Mouse (Mus musculus) ovary, postnatal 14 days (tissue): Measurements from ENCODE around the gene Pip5k1b.

Experiments used
- DNase-seq: peaks from one replicate; pipeline ENCODE4 v3.0.0; 2022; ENCODE audit warnings: low spot score

Pip5k1b gene

DNA sequence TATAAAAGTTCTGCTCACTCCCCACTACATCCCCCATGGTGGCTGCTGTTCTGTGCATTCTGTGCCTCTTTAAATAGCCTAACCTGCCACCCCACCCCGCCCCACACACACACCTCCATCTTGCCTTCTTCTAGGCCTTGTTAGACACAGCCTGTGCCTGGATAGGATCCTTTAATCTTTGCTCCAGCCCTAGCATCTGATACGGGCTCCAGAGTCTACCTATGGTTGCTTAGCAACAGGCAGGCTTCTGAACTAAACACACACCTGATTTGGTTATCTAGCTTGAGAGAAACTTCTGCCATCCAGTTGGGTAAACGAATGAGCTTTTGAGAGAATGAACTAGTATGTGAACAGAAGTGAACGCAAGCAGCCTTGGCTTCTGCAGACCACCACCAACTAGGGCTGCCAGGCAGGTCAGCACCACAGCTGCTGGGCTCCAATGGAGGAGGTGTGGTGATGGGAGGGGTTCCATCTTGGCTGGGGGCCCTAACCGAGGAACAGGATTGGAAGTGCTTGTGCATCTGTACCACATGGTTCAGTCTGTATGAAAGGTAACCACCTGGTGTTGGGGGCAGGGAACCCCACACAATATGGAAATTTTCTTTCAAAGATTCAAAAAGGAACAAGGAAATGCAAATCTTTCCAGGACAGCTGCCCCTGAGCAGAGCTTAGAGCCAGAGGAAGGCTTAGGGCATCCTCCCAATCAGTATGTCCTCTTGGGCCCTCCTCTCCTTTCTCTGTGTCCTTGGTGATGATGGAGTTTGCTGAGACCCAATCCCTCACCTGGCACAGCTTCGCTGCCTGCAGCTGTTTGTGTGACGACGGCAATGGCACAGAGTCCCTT, 139.7 kb downstream of the Pip5k1b start:
- no peak for DNase-seq

DNA sequence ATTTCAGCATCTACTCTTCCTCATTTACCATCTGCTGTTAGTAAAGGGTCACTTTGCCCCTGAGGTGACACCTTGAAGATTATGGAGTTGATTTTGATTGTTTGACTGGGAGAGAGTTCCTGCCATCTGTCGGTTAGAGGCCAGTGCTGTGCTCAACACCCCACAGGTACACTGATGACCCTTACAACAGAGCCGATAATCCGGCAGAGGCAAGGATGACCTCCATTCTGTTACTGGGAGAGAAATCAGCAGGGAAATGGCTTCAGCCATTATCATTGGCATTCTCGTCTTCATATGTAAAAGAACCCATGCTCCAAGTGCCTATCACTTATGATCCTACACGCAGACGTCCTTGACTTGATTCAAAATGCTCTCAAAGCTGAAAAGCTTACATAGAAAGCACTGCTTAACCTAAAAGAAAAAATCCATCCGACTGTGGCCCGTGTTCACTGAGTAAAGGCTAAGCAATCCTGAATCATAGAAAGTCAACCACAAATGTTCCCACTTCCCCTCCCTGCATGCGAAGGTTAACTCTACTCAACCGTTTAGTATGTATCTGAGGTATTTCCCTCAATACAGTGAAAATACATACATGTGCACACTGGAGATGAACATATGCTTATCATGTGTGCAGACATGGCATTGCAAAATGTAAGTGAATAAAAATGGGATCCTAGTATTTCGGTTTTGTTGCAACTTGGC, 146.7 kb downstream of the Pip5k1b start:
- DNase-seq: no peak

DNA sequence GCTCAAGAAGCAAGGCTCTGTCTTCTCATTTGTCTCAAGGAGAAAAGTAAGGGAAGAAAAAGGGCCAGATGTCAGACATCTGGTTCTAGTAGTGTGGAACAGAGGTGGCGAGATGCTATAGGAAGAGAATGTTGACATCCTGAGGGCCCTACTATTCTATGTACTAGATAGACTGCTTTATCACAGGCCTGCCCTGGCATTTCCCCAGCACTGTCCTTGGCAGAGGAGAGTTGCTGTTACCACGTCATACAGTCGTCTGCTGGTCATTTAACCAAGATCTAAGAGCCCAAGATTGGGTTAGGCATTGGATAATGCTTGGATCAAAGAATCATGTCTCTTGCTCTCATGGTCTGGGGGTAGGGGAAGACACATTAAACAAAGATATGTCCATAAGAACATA, 151.0 kb downstream of the Pip5k1b start:
- no peak for DNase-seq

DNA sequence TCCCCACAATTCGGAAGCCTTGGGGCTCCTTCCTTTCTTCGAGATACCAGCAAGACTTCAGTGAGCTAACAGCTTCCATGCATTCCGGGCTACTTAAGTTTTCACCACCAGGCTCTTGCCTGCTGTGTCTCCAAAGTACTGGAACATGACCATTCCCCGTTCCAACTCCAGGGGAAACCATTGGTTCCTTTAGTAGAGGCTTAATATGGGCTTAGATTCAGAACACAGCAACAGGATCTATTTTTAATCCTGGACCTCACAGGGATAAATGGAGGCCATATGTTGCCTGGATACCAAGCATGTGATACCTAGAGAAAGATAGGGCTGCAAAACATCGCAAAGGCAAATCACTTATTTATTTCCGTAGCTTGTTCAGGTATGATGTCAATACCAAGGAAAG, 152.4 kb downstream of the Pip5k1b start:
- DNase-seq: no peak

DNA sequence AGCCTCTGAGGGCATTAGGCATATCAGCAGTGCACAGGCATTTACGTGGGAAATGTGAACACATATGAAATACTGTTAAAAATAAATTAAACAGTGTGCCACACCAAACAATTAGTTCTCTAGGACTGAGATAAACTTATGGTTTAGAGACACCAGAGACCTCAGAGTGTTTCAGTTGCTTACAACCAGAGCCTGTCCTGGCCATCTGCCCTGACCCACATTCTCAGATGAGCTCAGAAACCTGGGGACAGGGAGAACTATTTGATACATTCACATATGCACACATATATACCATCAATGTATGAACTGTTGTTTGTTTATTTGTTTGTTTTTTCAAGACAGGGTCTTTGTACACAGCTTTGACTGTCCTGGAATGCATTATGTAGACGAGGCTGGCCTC, 161.8 kb downstream of the Pip5k1b start:
- DNase-seq: no peak

DNA sequence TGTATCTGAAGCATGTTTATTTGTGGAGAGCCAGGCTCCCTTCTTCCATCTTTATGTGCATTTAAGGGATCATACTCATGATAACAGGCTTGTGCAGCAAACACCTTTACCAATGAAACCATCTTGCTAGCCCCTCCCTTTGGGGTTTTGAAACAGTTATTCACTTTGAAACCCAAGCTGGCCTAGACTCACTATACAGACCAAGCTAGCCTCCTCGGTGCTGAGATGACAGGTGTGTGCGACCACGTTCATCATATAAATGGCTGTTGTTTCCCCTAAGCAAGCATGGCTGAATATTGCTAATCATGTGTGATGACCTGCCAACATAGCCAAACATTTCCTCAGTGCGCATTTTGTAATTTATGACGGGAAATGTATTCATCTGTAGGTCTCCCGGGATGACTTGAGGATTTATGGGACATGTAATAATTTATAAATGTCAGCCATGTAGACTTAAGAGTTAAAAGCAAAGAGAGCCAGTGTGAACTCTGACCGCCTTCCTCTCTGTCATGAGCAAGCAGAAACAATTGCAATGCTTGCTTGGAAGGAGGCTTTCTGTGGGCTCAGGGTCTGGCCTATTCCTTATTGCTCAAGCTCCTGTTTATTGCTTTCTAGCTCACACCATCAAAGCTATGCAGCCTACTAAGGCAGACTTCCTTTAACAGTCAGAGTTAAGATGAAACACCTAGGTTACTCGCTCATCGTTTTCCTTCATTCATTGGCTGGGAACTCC, 164.0 kb downstream of the Pip5k1b start:
- no peak for DNase-seq

DNA sequence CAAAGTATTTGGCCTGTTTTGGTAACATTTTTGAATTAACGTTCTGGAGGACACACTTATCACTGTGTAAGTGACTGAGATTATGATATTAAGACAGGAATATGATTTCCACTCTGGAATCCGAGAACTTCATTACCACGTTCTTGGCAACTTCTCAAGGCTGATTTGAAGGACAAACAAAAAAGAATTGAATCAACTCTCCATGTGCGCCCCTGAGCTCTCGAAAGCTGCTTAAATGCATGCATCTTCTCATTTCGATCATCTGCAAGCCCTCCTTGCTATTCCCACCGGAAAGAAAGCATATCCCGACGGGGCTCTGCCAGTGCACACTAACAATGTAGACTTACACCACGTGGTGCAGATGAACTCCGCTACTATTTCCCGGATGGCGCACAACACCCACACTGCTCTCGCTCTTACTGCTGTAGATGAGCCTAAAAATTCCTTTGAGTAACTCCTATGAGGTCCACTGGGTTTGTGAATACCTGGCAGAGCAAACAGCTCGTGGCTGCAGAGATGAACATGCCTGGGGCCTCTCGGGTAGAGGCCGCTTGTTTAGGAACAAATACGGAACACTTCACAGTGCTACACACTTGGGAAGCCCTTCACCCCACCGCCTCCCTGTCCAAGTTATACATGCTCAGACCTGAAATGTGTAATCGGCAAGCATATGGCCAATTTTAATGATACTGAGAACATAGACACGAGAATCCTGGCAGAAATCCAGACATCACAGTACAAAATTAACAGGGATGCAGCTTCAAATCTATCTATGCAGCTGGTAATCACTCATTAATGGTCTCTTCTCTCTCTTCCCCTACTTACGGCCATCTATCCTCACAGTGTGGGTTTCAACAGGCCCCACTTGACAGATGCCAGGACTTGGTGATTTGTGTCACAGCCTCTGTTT, 168.5 kb downstream of the Pip5k1b start:
- no peak for DNase-seq

DNA sequence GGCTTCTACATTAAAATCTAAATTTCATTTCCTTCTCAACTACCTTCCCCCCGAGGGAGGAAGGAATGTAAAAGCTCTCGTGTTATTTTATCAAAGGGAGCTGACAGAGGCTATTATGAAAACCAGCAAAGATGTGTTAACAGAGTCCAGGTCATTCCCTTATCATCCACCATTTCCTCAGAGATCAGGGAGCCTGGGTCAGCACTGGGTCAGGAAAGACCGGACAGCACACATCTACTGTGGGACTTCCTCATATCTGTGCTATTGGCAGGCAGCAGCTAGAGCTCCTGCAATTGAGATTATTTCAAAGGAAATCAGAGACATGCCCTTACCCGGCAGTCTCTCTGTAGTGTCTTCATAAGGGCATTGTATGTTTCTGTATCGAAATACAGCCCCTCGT, 177.2 kb downstream of the Pip5k1b start:
- no peak for DNase-seq

DNA sequence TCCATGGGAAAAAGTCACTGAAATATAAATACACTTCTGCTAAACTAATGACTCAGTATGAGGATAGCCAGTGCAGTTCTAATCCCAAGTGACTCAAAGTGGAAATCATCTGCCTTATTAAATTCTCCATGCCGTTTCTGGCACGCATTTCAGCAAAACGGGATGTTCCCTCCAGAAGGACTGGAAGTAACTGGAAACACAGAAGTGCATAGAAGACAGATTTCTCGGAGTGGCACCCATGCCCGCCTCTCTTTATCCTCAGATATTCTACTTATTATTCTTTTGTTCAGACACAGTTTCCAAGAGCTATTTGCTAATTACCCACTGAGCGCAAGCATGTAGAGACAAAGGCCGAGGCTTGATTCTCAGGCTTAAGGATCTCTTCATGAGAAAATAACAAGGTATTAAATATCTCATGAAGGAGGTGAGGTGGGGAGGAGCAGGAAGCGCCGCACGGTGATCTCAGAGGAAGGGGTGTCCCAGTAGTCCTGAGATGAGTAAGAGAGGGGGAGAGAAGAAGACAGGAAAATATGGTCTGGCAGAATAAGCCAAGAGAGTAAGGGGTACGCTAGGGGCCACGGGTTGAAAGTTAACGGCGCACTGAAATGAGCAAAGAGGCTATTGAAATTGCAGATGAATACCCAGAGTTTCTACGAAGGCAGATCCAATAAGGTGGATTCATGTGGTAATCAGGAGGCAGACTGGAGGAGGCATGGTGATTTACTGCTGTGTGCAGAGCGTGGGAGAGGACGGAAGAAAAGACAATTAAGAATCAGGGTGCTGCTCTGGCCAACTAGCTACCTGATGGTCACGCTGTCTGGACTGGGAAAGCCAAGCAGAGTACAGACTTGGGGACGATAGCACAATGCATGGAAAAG, 183.7 kb downstream of the Pip5k1b start:
- no peak for DNase-seq

DNA sequence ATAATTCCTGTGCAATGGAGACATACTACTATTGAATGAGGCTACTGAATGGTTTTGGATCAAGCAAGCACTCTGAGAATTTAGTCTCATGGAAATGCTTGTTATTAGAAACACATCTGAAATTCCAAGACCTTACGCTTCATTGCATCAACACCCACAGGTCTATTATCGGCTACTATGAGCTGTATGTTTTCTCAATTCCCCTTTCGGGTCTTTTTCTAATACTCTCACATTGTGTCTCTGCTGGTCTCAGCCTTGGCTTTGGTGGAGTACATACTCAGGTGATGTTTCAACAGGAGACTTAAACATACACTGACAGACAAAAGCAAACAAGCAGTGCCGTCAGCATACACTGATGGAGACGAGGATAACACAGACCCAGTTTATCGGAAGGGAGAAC, 187.3 kb downstream of the Pip5k1b start:
- DNase-seq: no peak

DNA sequence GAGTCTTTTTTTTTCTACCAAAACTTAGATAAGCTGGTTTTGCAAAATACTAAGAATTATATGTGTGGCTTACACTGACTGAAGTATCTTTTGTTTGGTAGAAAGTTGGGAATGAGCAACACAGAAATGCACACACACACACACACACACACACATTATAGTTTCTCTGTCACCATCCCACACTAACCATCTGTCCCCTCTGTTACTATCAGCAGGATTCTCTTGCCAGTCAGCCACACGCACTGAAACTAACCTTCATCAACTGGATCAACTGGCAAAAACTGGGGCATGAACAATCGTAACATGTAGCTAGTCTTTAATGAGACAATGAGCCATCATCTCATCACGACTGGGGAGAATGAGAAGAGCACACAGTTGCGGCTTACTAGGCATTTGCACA, 187.9 kb downstream of the Pip5k1b start:
- no peak for DNase-seq

DNA sequence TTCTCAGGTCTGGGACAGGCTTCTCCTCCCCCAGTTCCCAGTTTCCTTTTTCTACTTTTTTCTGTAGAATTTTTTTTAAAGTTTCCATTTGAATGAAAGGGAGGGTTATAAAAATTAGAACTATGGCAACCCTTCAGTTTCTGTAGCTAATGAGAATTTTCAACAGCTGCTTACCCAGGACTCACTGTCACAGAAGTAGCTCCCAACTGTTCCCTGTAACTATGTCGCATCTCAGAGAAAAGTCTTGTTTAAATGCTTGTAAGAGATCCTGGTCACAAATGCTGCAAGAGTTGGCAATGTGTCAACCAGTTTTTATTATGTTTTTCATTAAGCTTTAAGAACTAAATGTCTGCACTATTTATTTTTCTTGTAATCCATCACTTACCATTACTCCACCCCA, 188.9 kb downstream of the Pip5k1b start:
- no peak for DNase-seq

DNA sequence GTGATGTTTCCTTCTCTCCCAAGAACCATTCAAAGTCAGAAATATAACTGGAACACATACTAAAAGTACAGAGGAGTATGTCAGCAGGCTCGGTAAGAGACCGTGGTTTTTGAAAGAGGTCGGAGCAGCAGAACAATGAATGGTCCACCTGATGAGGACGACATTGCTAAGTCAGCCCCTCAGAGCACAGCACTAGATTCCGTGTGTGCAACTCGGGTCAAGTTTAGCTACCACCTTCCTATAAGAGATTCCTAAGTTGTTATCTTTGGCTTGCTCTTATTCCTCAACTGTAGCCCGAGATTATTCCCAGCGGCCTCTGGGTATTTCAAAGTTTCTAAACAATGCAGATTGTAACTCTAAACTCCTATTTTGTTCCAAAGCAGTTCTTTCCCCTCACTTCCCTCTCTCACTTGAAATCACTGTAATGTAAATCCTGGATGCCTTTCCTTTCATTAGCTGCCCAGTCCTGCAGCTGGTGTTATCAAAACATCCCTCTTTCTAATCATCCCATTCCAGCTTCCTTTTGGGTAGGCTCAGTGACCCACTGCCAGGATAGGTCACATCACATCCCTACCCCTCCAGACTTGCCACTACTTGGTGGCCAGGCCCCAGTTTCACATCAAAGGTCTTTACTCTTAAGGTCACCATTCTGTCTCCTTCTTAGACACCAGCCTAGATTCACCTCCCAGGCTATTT, 192.9 kb downstream of the Pip5k1b start:
- DNase-seq: no peak

DNA sequence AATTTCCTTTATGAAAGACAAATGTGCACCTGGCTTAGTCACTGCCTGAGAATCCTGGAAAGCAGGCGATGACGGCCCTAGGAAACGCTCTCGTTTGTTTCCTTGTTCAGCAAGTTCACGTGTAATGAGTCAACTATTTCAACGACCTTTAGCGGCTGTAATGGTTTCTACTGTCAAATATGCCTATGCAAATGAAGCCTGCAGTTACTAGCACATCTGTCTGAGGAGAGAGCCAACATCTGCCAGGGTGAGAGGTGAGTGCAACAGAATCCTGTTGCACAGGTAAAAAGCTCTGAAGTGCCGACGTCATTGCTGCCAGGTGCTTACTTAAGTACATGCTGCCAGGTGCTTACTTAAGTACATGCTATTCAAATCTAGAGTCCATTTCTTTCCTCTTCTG, 196.4 kb downstream of the Pip5k1b start:
- no peak for DNase-seq

DNA sequence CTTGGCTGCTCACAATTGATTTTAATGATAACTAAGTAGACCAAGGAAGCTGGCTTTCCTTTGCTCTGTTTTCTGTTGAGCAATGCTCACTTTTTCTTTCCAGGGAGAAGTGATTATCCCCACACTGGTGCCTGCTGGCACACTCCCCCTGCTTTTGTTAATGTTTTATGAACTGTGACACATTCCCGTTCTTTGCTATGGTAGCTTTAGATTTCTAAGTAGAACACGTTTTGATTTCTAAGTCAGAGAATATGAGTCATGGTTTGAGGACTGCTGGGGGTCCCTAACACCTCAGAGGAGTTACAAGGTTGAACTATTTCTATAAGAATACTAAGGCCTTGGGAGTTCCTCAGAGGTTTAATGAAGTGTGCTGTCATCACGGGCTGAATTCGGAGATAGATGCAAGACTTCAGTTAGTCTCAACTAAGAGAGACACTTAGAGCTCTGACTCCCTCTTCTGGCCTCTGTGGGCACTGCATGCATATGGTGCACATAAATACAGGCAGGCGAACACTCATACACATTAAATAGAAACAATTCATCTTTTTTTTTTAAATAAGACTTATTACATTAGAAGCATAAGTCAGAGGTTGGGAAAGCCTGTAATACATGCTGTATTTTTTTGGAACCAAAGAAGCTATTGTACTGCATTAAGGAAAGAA, 203.2 kb downstream of the Pip5k1b start:
- DNase-seq: no peak

DNA sequence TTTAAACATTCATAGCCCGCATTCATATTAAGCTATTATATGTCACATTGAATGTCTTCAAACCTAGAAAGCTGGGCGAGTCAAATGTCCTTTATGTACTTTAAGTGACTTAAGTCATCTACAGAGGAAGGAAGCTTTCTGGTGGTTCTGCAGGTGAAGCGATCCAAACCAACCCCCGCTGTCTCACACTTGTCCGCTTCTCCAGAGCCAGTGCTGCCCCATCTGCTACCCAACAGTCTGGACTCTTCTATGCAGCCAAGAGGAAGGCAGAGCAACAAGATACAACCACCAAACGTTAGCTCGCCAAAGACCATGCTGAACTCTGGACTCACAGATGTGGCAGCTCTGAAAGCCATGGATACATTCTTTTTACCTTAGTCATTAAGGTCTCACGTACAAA, 211.2 kb downstream of the Pip5k1b start:
- DNase-seq: no peak

DNA sequence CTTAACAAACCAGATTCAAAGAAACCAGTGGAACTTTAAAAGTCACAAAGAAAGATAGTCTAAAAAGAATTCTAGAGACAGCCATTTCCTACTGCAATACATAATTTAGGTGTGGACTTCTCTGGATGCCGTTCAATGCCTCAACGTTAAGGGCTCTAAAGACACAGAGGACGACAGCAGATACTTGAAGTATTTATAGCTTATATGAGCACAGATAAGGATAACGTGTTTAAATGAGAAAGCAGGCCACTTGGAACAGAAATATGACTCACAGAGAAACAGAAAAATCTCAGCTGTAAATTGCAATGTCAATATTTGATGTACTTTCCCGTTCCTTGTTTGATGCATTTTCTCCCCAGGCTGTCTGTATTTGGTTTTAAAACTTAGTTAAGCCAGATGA, 212.9 kb downstream of the Pip5k1b start:
- DNase-seq: no peak

DNA sequence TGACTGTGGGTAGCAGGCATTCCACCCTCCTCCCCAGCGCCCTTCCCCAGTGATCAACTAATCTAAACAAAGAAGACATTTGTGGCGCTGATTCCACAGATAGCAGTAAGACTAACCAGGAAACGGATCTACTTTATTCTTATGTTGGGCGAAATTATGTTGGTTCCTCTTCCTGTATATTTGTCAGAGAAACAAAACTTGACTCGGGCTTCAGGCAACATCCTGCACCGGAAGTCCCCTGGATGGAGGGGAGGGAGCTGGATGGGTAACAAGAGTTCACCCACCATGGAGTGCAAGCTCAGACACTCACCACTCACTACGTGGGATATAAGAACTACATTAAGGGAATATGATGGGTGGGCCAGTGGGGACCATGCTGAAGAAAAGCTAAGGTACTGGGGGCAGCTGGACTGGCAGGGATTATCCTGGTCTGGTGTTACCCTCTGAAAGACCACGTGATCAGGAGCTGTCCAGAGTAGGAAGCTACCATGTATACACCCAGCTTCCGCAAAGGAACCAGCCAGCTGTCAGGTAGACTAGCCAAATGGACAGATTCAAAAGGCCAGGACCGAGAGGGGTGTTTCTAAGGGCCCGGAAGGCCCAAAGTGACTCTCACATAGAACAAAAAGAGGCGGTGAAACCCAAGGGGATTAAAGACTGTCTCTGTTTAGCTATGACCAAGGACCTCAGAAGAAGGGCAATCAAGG, 219.1 kb downstream of the Pip5k1b start:
- no peak for DNase-seq
